Mouse (Mus musculus) embryonic facial prominence, embryonic 10.5 days (tissue): ENCODE data around the gene Olfr819. TPM values are rescaled to one million over a fixed set of nuclear protein-coding genes. Genes with fewer than 3 reads are reported as not detected.

Source experiments
- polyA plus RNA-seq: library from polyadenylated mRNA; unstranded; fragments of >200 nt; fragmentation: Nextera tagmentation; extraction: Ambion mirVana; gene quantifications from 2 replicates; pipeline ENCODE4 v1.2.1, GENCODE M21; 2016

Olfr819 gene
- polyA plus RNA-seq, 1 experiment from 2014 or later, result not detected

Other genes starting within 250 kb of the Olfr819 start
- gene Olfr805, start 237.9 kb downstream of the Olfr819 start, polyA plus RNA-seq, result not detected in 2 replicates
- not detected in 2 replicates for gene Olfr806, start 225.3 kb downstream of the Olfr819 start, polyA plus RNA-seq
- gene Olfr807, start 209.5 kb downstream of the Olfr819 start, polyA plus RNA-seq, result not detected in 2 replicates
- not detected in 2 replicates for gene Olfr808, start 201.8 kb downstream of the Olfr819 start, polyA plus RNA-seq
- not detected in 2 replicates for gene Olfr809, start 192.6 kb downstream of the Olfr819 start, polyA plus RNA-seq
- gene Olfr810, start 172.3 kb downstream of the Olfr819 start, polyA plus RNA-seq, result not detected in 2 replicates
- gene Olfr811, start 162.9 kb downstream of the Olfr819 start, polyA plus RNA-seq, result not detected in 2 replicates
- gene Olfr812, start 121.2 kb downstream of the Olfr819 start, polyA plus RNA-seq, result not detected in 2 replicates
- gene Olfr813, start 111.9 kb downstream of the Olfr819 start, polyA plus RNA-seq, result not detected in 2 replicates
- not detected in 2 replicates for gene Olfr814, start 87.4 kb downstream of the Olfr819 start, polyA plus RNA-seq
- not detected in 2 replicates for gene Olfr815, start 61.4 kb downstream of the Olfr819 start, polyA plus RNA-seq
- gene Olfr816, start 51.7 kb downstream of the Olfr819 start, polyA plus RNA-seq, result not detected in 2 replicates
- gene Olfr818, start 18.2 kb downstream of the Olfr819 start, polyA plus RNA-seq, result not detected in 2 replicates
- not detected in 2 replicates for gene Olfr247, start 8.9 kb upstream of the Olfr819 start, polyA plus RNA-seq
- gene Gm10310, start 17.8 kb upstream of the Olfr819 start, polyA plus RNA-seq, result not detected in 2 replicates
- gene Olfr820, start 45.4 kb upstream of the Olfr819 start, polyA plus RNA-seq, result not detected in 2 replicates
- gene Olfr821, start 63.1 kb upstream of the Olfr819 start, polyA plus RNA-seq, result not detected in 2 replicates
- not detected in 2 replicates for gene Olfr822, start 103.9 kb upstream of the Olfr819 start, polyA plus RNA-seq
- not detected in 2 replicates for gene Olfr823, start 148.1 kb upstream of the Olfr819 start, polyA plus RNA-seq
- not detected in 2 replicates for gene Olfr824, start 162.7 kb upstream of the Olfr819 start, polyA plus RNA-seq
- gene Olfr825, start 199.5 kb upstream of the Olfr819 start, polyA plus RNA-seq, result not detected in 2 replicates
- not detected in 2 replicates for gene Olfr826, start 216.9 kb upstream of the Olfr819 start, polyA plus RNA-seq
- gene Olfr827, start 247.1 kb upstream of the Olfr819 start, polyA plus RNA-seq, result not detected in 2 replicates